ENCODE assay signal across 20 mouse cellular contexts in the genomic region with DNA sequence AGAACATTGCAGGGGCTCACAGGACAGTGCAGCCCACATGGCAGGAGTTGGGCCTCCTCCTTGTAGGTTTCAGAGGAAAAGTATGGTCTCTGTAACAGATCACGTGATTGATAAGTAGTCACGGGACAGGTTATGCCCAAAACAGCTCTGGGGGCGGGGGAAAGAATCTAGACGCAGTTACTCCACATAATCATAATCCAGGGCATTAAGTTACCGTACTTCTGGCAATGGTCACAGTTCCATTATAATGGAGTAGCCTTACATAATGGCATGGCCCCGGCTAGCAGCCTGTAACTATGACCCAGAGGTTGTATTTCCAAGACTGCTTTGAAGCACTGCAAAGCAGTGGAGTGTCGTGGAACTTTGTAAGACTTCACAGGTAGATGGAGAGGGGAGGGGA. TPM values are rescaled to one million over a fixed set of nuclear protein-coding genes. Genes with fewer than 3 reads are reported as not detected.
A peak's percentile ranks its signal among the peaks of the same experiment; 100 is the strongest.
DNase-seq lines count a peak whose midpoint lies in the region; ATAC-seq and TF ChIP-seq lines count a peak whose summit lies in the region.
"Had no signal": no experiment of that assay in that cellular context is flagged by ENCODE, and none has a peak within 500 bp of the region (broad histone marks: within the 10 kb centered on the region; RNA-seq: fewer than 3 reads in every experiment).

No protein-coding gene starts in this region.

- 80% methylated on average over 7 of the region's 7 CpGs for WGBS in heart, embryonic 15.5 days
- WGBS in heart, adult 2 months: 93% methylated on average over 7 of the region's 7 CpGs
- 56% methylated on average over 7 of the region's 7 CpGs for WGBS in kidney, embryonic 16.5 days
- 58% methylated on average over 7 of the region's 7 CpGs for WGBS in limb, embryonic 11.5 days
- WGBS in liver, embryonic 12.5 days (ENCODE audit: insufficient replicate concordance): 78% methylated on average over 7 of the region's 7 CpGs

- no peak for TF ChIP-seq CTCF in heart, adult 2 months (IDR thresholded peaks at IDR 0.05)

- no peak for ATAC-seq in heart, embryonic 15.5 days (replicated peaks; ENCODE audit: insufficient number of reproducible peaks, insufficient read depth, low FRiP score, low read depth)
- ATAC-seq in kidney, embryonic 16.5 days (ENCODE audit: low FRiP score, low TSS enrichment): peak; percentile 37; the same call in 1 of the 2 replicates
- ATAC-seq in limb, embryonic 11.5 days (ENCODE audit: insufficient number of reproducible peaks, low FRiP score, low TSS enrichment, low read depth): peak; percentile 32
- no peak for ATAC-seq in liver, embryonic 12.5 days
- ATAC-seq: forebrain, embryonic 14.5 days; intestine, postnatal 0 days had no signal

- H3K4me2 ChIP-seq in heart, embryonic 15.5 days: no peak overlapping the region
- no peak overlapping the region for H3K4me2 ChIP-seq in kidney, embryonic 16.5 days (replicated peaks; ENCODE audit: low read depth, low read length)
- no peak overlapping the region for H3K4me2 ChIP-seq in limb, embryonic 11.5 days (ENCODE audit: low read depth, severe bottlenecking)
- H3K4me2 ChIP-seq in liver, embryonic 12.5 days: no peak overlapping the region
- H3K4me2 ChIP-seq: embryonic facial prominence, embryonic 13.5 days; liver, embryonic 11.5 days; midbrain, embryonic 11.5 days; neural tube, embryonic 15.5 days had no signal

- H3K27ac ChIP-seq in heart, embryonic 15.5 days: 0 out of 2 replicates have a peak overlapping the region, but pooled peaks have one; percentile 9
- H3K27ac ChIP-seq in heart, adult 2 months: no peak overlapping the region
- peak overlapping the region; percentile 27; the same call in 1 of the 2 replicates for H3K27ac ChIP-seq in kidney, embryonic 16.5 days (ENCODE audit: low read length)
- H3K27ac ChIP-seq in limb, embryonic 11.5 days (replicated peaks; ENCODE audit: low read depth, low read length): peak overlapping the region; percentile 56
- no peak overlapping the region for H3K27ac ChIP-seq in liver, embryonic 12.5 days
- H3K27ac ChIP-seq: embryonic facial prominence, embryonic 13.5 days; gastrocnemius, adult 2 months; neural tube, embryonic 15.5 days; stomach, postnatal 0 days had no signal

- no peak for TF ChIP-seq EP300 in heart, adult 2 months (IDR thresholded peaks at IDR 0.05; ENCODE audit: insufficient read depth, low read depth, low read length)

- H3K27me3 ChIP-seq in heart, embryonic 15.5 days: no peaks in the 10 kb centered on the region
- no peaks in the 10 kb centered on the region for H3K27me3 ChIP-seq in heart, adult 2 months (ENCODE audit: control insufficient read depth, insufficient read depth, low read length)
- no peaks in the 10 kb centered on the region for H3K27me3 ChIP-seq in kidney, embryonic 16.5 days (ENCODE audit: insufficient read depth, low read length)
- H3K27me3 ChIP-seq in limb, embryonic 11.5 days (ENCODE audit: control insufficient read depth, insufficient read depth, low read length): no peaks in the 10 kb centered on the region
- no peaks in the 10 kb centered on the region for H3K27me3 ChIP-seq in liver, embryonic 12.5 days (replicated peaks)
- H3K27me3 ChIP-seq: embryonic facial prominence, embryonic 13.5 days; neural tube, embryonic 15.5 days had no signal

- H3K79me2 ChIP-seq in heart, adult 2 months (replicated peaks; ENCODE audit: control insufficient read depth, insufficient read depth, low read length): no peaks in the 10 kb centered on the region

- intact Hi-C loops in heart, adult 2 months (cut with DNase I): no loop called here

- peaks cover 6% of the 10 kb centered on the region; the same call in 1 of the 2 replicates for H3K9me3 ChIP-seq in heart, embryonic 15.5 days (replicated peaks)
- peaks cover 10% of the 10 kb centered on the region for H3K9me3 ChIP-seq in kidney, embryonic 16.5 days (ENCODE audit: low read length)
- H3K9me3 ChIP-seq in limb, embryonic 11.5 days (ENCODE audit: control insufficient read depth, low read length): peaks cover 3% of the 10 kb centered on the region; the same call in 1 of the 2 replicates
- no peaks in the 10 kb centered on the region for H3K9me3 ChIP-seq in liver, embryonic 12.5 days (replicated peaks)

- H3K36me3 ChIP-seq in heart, embryonic 15.5 days: peaks cover 19% of the 10 kb centered on the region
- H3K36me3 ChIP-seq in heart, adult 2 months (ENCODE audit: control insufficient read depth, insufficient read depth, low read length): no peaks in the 10 kb centered on the region
- H3K36me3 ChIP-seq in kidney, embryonic 16.5 days (ENCODE audit: insufficient read depth, low read length): peaks cover 16% of the 10 kb centered on the region
- H3K36me3 ChIP-seq in limb, embryonic 11.5 days (ENCODE audit: control insufficient read depth, insufficient read depth, low read length): peaks cover 5% of the 10 kb centered on the region; the same call in 1 of the 2 replicates
- H3K36me3 ChIP-seq in liver, embryonic 12.5 days: peaks cover 32% of the 10 kb centered on the region

- H3K9ac ChIP-seq in heart, embryonic 15.5 days: no peak overlapping the region
- H3K9ac ChIP-seq in heart, adult 2 months (ENCODE audit: low read depth, low read length): no peak overlapping the region
- H3K9ac ChIP-seq in kidney, embryonic 16.5 days (replicated peaks; ENCODE audit: low read length): no peak overlapping the region
- H3K9ac ChIP-seq in limb, embryonic 11.5 days (ENCODE audit: low read length): no peak overlapping the region
- H3K9ac ChIP-seq in liver, embryonic 12.5 days: no peak overlapping the region
- H3K9ac ChIP-seq: embryonic facial prominence, embryonic 13.5 days; neural tube, embryonic 15.5 days had no signal

- DNase-seq in heart, adult 2 months: no peak
- DNase-seq in kidney, adult 11 months: no peak
- no peak for DNase-seq in limb, embryonic 11.5 days (ENCODE audit: low spot score)
- no peak for DNase-seq in thymus, postnatal 4 days
- DNase-seq: adrenal gland, postnatal 25 days; cerebellum, adult 9-10 months; gastrocnemius, adult 2 months; lung, adult 18-20 months; lung, postnatal 10 days; thymus, adult 2 months had no signal

- TF ChIP-seq POLR2A in heart, adult 2 months (IDR thresholded peaks at IDR 0.05; ENCODE audit: insufficient read depth, low read depth, low read length): no peak

- H3K4me1 ChIP-seq in heart, embryonic 15.5 days (replicated peaks): 0 out of 2 replicates have a peak, but pooled peaks cover 3% of the 10 kb centered on the region
- H3K4me1 ChIP-seq in heart, adult 2 months (ENCODE audit: control insufficient read depth, insufficient read depth, low read length): no peaks in the 10 kb centered on the region
- H3K4me1 ChIP-seq in kidney, embryonic 16.5 days (ENCODE audit: insufficient read depth, low read length): peaks cover 23% of the 10 kb centered on the region
- H3K4me1 ChIP-seq in limb, embryonic 11.5 days (ENCODE audit: control insufficient read depth, insufficient read depth, low read length): peaks cover 22% of the 10 kb centered on the region
- H3K4me1 ChIP-seq in liver, embryonic 12.5 days: no peaks in the 10 kb centered on the region

- no peak overlapping the region for H3K4me3 ChIP-seq in heart, embryonic 15.5 days
- no peak overlapping the region for H3K4me3 ChIP-seq in heart, adult 2 months
- no peak overlapping the region for H3K4me3 ChIP-seq in kidney, embryonic 16.5 days (ENCODE audit: low read length)
- H3K4me3 ChIP-seq in limb, embryonic 11.5 days (ENCODE audit: low read depth, low read length): no peak overlapping the region
- H3K4me3 ChIP-seq in liver, embryonic 12.5 days: no peak overlapping the region
- H3K4me3 ChIP-seq: embryonic facial prominence, embryonic 13.5 days; gastrocnemius, adult 2 months; neural tube, embryonic 15.5 days had no signal

RNA-seq across cellular contexts. Expression of gene Dera, which starts 49.8 kb away (rescaled TPM):
- polyA plus RNA-seq in heart, embryonic 15.5 days (2015; fragmentation: Nextera tagmentation; extraction: Ambion mirVana): 37.2 and 38.1 TPM in 2 replicates
- total RNA-seq in heart, adult 2 months (2021): 1 to 10 TPM; 4.1 to 4.6 TPM
- 3.0 and 3.8 TPM in 2 replicates for polyA plus RNA-seq in heart, adult 2 months (2012; rRNA removed)
- polyA plus RNA-seq in kidney, embryonic 16.5 days (2015; fragmentation: Nextera tagmentation; extraction: Ambion mirVana): 76.2 and 79.0 TPM in 2 replicates
- polyA plus RNA-seq in limb, embryonic 11.5 days (2014; fragmentation: Nextera tagmentation; extraction: Ambion mirVana): 68.8 and 75.2 TPM in 2 replicates
- polyA plus RNA-seq in liver, embryonic 12.5 days (2016; fragmentation: Nextera tagmentation; extraction: Ambion mirVana): 60.1 and 63.6 TPM in 2 replicates

Comparison
In these comparisons a context has a peak if more than half of its experiments do, and no peak if none do; other contexts are left out.
1. H3K27ac ChIP-seq: peak in heart, embryonic 15.5 days (single experiment), kidney, embryonic 16.5 days (single experiment) and limb, embryonic 11.5 days (single experiment); none in heart, adult 2 months (single experiment) and liver, embryonic 12.5 days (single experiment).
2. ATAC-seq: peak in kidney, embryonic 16.5 days (single experiment) and limb, embryonic 11.5 days (single experiment); none in heart, embryonic 15.5 days (single experiment) and liver, embryonic 12.5 days (single experiment).